Mouse (Mus musculus) hindbrain, embryonic 11.5 days (tissue): ENCODE measurements around the gene Zkscan7. TPM values are rescaled to one million over a fixed set of nuclear protein-coding genes. Genes with fewer than 3 reads are reported as not detected.

ENCODE experiments used
- ATAC-seq: fragments of 200-750 bp; cut with Nextera tagmentation; 2 replicates; pipeline ENCODE4 v1.8.0; 2017; ENCODE audit warnings: mild to moderate bottlenecking, moderate TSS enrichment, moderate library complexity; ENCODE audit not compliant: low FRiP score
- DNase-seq: peaks from one replicate; pipeline ENCODE4 v3.0.0-alpha.2; 2015; ENCODE audit warnings: low spot score
- H3K27ac ChIP-seq: fragments of 300-500 bp; sonication (generic); 2 replicates; pipeline ENCODE4 v1.5.1; 2014; ENCODE audit warnings: mild to moderate bottlenecking, low read depth, low read length
- H3K27me3 ChIP-seq: fragments of 300-500 bp; sonication (generic); 2 replicates; pipeline ENCODE4 v1.6.1; 2014; ENCODE audit warnings: mild to moderate bottlenecking, low read length, moderate library complexity, mixed read lengths; ENCODE audit not compliant: control insufficient read depth, insufficient read depth
- H3K36me3 ChIP-seq: fragments of 300-500 bp; sonication (generic); 2 replicates; pipeline ENCODE4 v1.6.1; 2014; ENCODE audit warnings: mild to moderate bottlenecking, low read length, moderate library complexity, mixed read lengths; ENCODE audit not compliant: control insufficient read depth, insufficient read depth
- H3K4me1 ChIP-seq: fragments of 300-500 bp; sonication (generic); replicated peaks from 2 replicates; pipeline ENCODE4 v1.6.1; 2014; ENCODE audit warnings: low read length, mixed read lengths; ENCODE audit not compliant: control insufficient read depth, insufficient read depth
- H3K4me2 ChIP-seq: fragments of 300-500 bp; sonication (generic); replicated peaks from 2 replicates; pipeline ENCODE4 v1.6.1; 2014; ENCODE audit warnings: mild to moderate bottlenecking, low read depth, low read length
- H3K4me3 ChIP-seq: fragments of 300-500 bp; sonication (generic); 2 replicates; pipeline ENCODE4 v1.5.1; 2014; ENCODE audit warnings: low read depth, low read length
- H3K9ac ChIP-seq: fragments of 300-500 bp; sonication (generic); 2 replicates; pipeline ENCODE4 v1.6.1; 2014; ENCODE audit warnings: low read depth, low read length
- H3K9me3 ChIP-seq: fragments of 300-500 bp; sonication (generic); 2 replicates; pipeline ENCODE4 v1.6.1; 2016; ENCODE audit warnings: low read length; ENCODE audit not compliant: control insufficient read depth
- WGBS: fragments of 180-500 bp; shearing (Covaris S2); extraction: QIAGEN DNeasy Blood & Tissue Kit; methylation state at CpG from one replicate; pipeline ENCODE4 v1.1.7; 2014; 5-methylcytosine and 5-hydroxymethylcytosine counted together
- polyA plus RNA-seq: library from polyadenylated mRNA; unstranded; fragments of >200 nt; fragmentation: Nextera tagmentation; extraction: Ambion mirVana; gene quantifications from 2 replicates; pipeline ENCODE4 v1.2.1, GENCODE M21; 2014

The Zkscan7 gene
- polyA plus RNA-seq, 1 experiment from 2014 or later: 3.9 TPM

GRCm38 (mm10) chr9:122928915-122929314 is 43.4 kb downstream of the Zkscan7 start:
- DNase-seq: no peak
- no peak overlapping the region for H3K9ac ChIP-seq
- no peak overlapping the region for H3K4me3 ChIP-seq
- H3K9me3 ChIP-seq: no peaks in the 10 kb centered on the region
- WGBS: 92% methylated on average over 3 of the region's 3 CpGs
- H3K36me3 ChIP-seq: peaks cover 47% of the 10 kb centered on the region
- no peaks in the 10 kb centered on the region for H3K27me3 ChIP-seq
- H3K4me1 ChIP-seq: no peaks in the 10 kb centered on the region
- H3K27ac ChIP-seq: no peak overlapping the region
- ATAC-seq: no peak
- no peak overlapping the region for H3K4me2 ChIP-seq

Other genes starting within 250 kb of the Zkscan7 start
- not detected in 2 replicates for gene Topaz1, start 138.3 kb upstream of the Zkscan7 start, polyA plus RNA-seq
- 6.5 and 7.6 TPM in 2 replicates for gene Tcaim, start 80.1 kb upstream of the Zkscan7 start, polyA plus RNA-seq
- gene Gm35549, start 41.6 kb upstream of the Zkscan7 start, polyA plus RNA-seq: 0.62 TPM in 1 of 2 replicates, not detected in the other
- gene Zfp445, start 19.7 kb upstream of the Zkscan7 start, polyA plus RNA-seq: 75.0 and 77.3 TPM in 2 replicates
- 34.8 and 37.3 TPM in 2 replicates for gene Zfp105, start 37.4 kb downstream of the Zkscan7 start, polyA plus RNA-seq
- gene 1110059G10Rik, start 65.3 kb downstream of the Zkscan7 start, polyA plus RNA-seq: 36.6 and 37.3 TPM in 2 replicates
- gene Kif15, start 65.4 kb downstream of the Zkscan7 start, polyA plus RNA-seq: 55.6 and 71.8 TPM in 2 replicates
- 19.5 and 19.6 TPM in 2 replicates for gene Tmem42, start 135.6 kb downstream of the Zkscan7 start, polyA plus RNA-seq
- 0.37 and 0.42 TPM in 2 replicates for gene Tgm4, start 149.0 kb downstream of the Zkscan7 start, polyA plus RNA-seq
- gene Zdhhc3, start 227.5 kb downstream of the Zkscan7 start, polyA plus RNA-seq: 55.8 and 62.5 TPM in 2 replicates
- gene Exosc7, start 227.5 kb downstream of the Zkscan7 start, polyA plus RNA-seq: 104 and 106 TPM in 2 replicates